Mouse (Mus musculus): Measurements from ENCODE around the gene Csnk2a1. TPM values are rescaled to one million over a fixed set of nuclear protein-coding genes. Genes with fewer than 3 reads are reported as not detected.

The Csnk2a1 gene
- polyA plus RNA-seq, 1 experiment, result 3.4 TPM

DNA sequence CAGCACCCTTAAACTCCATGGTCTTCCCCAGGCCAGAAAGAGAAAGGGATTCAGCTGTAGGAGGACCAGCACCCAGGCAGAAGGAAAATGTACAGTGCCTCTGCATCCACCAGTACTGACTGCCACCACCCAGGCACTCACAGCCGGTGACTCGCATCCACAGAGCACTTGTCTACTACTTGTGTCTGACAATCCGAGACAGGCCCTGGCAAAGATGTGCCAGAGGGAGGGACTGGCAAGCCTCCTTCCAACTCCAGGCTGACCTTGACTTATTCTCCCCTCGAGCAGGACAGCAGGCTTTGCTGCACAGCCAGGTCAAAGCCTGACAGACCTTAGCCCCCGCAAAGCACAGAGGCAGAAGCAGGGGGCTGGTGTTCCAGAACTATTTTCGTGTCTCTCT lies 90.4 kb downstream of the Csnk2a1 start:
- H3K36me3 ChIP-seq (replicated peaks; ENCODE audit: low read length), result peaks cover 99% of the 10 kb centered on the region
- no peak for TF ChIP-seq GATA1 (IDR thresholded peaks at IDR 0.05; ENCODE audit: borderline replicate concordance, low read length)
- TF ChIP-seq FLI1 (IDR thresholded peaks at IDR 0.05; ENCODE audit: low read length), result no peak

GRCm38 (mm10) chr2:152321558-152321957 lies 94.9 kb downstream of the Csnk2a1 start:
- no peaks in the 10 kb centered on the region for H3K9me3 ChIP-seq
- no peak for TF ChIP-seq GATA1 (IDR thresholded peaks at IDR 0.05; ENCODE audit: borderline replicate concordance, low read length)
- TF ChIP-seq FLI1 (IDR thresholded peaks at IDR 0.05; ENCODE audit: low read length), result no peak
- H3K36me3 ChIP-seq (replicated peaks; ENCODE audit: low read length), result peaks cover 99% of the 10 kb centered on the region
- H3K4me3 ChIP-seq (replicated peaks), result no peak overlapping the region
- H3K27me3 ChIP-seq (replicated peaks), result no peaks in the 10 kb centered on the region
- H3K4me1 ChIP-seq, result peaks cover 17% of the 10 kb centered on the region; the same call in 1 of the 2 replicates

More for the DNA sequence above, 90.4 kb downstream of the Csnk2a1 start:
- Histone ChIP-seq H3K27me3 (replicated peaks) (no peaks in the 10 kb centered on the region), H3K4me1 (no peaks in the 10 kb centered on the region; the same call in 1 of the 2 replicates), H3K4me3 (replicated peaks) (no peak overlapping the region), H3K9me3 (no peaks in the 10 kb centered on the region)

DNA sequence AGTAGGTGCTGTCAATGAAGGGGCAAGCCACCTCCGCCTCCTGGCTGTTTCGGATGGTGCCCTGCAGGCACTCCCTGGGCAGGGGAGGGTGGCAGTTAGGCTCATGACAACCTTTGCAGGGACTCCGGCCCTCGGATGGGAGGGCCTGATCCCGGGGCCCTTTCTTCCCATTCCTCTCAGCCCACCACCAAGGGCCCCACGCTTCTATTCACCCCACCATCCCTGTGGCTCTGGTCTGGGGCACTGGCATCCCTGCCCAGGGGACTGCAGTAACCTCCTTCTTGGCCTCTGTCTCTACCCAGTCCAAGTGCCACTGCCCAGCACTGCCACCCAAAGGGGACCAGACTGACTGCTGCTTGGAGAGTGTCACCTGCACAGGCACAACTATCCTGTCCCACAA lies 95.6 kb downstream of the Csnk2a1 start:
- no peak overlapping the region for H3K4me3 ChIP-seq (replicated peaks)
- peaks cover 99% of the 10 kb centered on the region for H3K36me3 ChIP-seq (replicated peaks; ENCODE audit: low read length)
- TF ChIP-seq GATA1 (IDR thresholded peaks at IDR 0.05; ENCODE audit: borderline replicate concordance, low read length), result no peak
- TF ChIP-seq FLI1 (IDR thresholded peaks at IDR 0.05; ENCODE audit: low read length), result no peak
- H3K4me1 ChIP-seq, result peaks cover 23% of the 10 kb centered on the region
- H3K9me3 ChIP-seq, result no peaks in the 10 kb centered on the region
- no peaks in the 10 kb centered on the region for H3K27me3 ChIP-seq (replicated peaks)

- H3K27me3 ChIP-seq (replicated peaks), result no peaks in the 10 kb centered on the region
- H3K4me1 ChIP-seq, result peaks cover 40% of the 10 kb centered on the region
- peaks cover 97% of the 10 kb centered on the region for H3K36me3 ChIP-seq (replicated peaks; ENCODE audit: low read length)
- no peaks in the 10 kb centered on the region for H3K9me3 ChIP-seq
- no peak overlapping the region for H3K4me3 ChIP-seq (replicated peaks)
- TF ChIP-seq GATA1 (IDR thresholded peaks at IDR 0.05; ENCODE audit: borderline replicate concordance, low read length) (no peak), FLI1 (IDR thresholded peaks at IDR 0.05; ENCODE audit: low read length) (no peak)
These were observed 97.3 kb downstream of the Csnk2a1 start for GRCm38 (mm10) chr2:152323971-152324370.

GRCm38 (mm10) chr2:152324842-152325241 lies 98.2 kb downstream of the Csnk2a1 start:
- Histone ChIP-seq H3K9me3 (no peaks in the 10 kb centered on the region), H3K36me3 (replicated peaks; ENCODE audit: low read length) (peaks cover 97% of the 10 kb centered on the region), H3K4me3 (replicated peaks) (no peak overlapping the region), H3K4me1 (peaks cover 49% of the 10 kb centered on the region), H3K27me3 (replicated peaks) (no peaks in the 10 kb centered on the region)
- TF ChIP-seq FLI1 (IDR thresholded peaks at IDR 0.05; ENCODE audit: low read length) (no peak), GATA1 (IDR thresholded peaks at IDR 0.05; ENCODE audit: borderline replicate concordance, low read length) (no peak)

- H3K9me3 ChIP-seq, result no peaks in the 10 kb centered on the region
- no peak overlapping the region for H3K4me3 ChIP-seq (replicated peaks)
- H3K36me3 ChIP-seq (replicated peaks; ENCODE audit: low read length), result peaks cover 96% of the 10 kb centered on the region
- H3K27me3 ChIP-seq (replicated peaks), result no peaks in the 10 kb centered on the region
- TF ChIP-seq GATA1 (IDR thresholded peaks at IDR 0.05; ENCODE audit: borderline replicate concordance, low read length), result no peak
- TF ChIP-seq FLI1 (IDR thresholded peaks at IDR 0.05; ENCODE audit: low read length), result no peak
- H3K4me1 ChIP-seq, result peaks cover 62% of the 10 kb centered on the region
These were observed 99.5 kb downstream of the Csnk2a1 start for GRCm38 (mm10) chr2:152326157-152326556.

DNA sequence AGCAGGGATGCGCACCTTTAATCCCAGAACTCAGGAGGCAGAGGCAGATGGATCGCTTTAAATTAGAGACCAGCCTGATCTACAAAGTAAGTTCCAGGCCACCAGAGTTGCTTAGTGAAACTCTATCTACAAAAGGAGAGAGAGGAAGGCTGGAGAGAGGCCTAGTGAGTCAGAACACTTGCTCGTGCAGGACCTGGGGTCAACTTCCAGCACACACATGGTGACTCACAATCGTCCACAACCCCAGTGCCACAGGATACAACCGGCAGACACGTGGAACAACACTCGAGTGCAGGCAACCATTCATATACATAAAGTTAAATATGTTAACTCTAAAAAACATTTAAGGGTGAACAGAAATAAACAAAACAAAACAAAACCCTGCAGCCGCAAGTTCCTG lies 100.0 kb downstream of the Csnk2a1 start:
- Histone ChIP-seq H3K9me3 (no peaks in the 10 kb centered on the region), H3K27me3 (replicated peaks) (no peaks in the 10 kb centered on the region), H3K4me1 (peaks cover 65% of the 10 kb centered on the region), H3K4me3 (replicated peaks) (no peak overlapping the region), H3K36me3 (replicated peaks; ENCODE audit: low read length) (peaks cover 91% of the 10 kb centered on the region)
- no peak for TF ChIP-seq GATA1 (IDR thresholded peaks at IDR 0.05; ENCODE audit: borderline replicate concordance, low read length)
- no peak for TF ChIP-seq FLI1 (IDR thresholded peaks at IDR 0.05; ENCODE audit: low read length)

DNA sequence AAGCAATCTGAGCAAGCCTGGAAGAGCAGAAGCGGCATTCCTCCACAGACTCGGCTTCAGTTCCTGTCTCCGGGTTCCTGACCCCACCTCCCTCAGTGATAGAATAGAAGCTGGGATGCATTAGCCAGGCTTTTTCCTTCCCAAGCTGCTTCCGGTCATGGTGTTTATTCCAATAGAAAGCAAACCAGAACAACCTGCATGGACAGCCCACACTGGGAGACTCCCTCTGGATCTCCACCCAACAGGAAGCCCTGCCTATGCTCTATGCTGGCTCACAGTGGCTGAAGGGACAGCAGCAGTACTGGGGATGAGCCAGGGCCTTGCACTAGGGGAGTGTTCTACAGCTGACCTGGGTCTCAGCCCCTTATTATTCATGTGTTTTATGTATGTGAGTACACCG lies 101.3 kb downstream of the Csnk2a1 start:
- Histone ChIP-seq H3K4me1 (peaks cover 69% of the 10 kb centered on the region), H3K4me3 (replicated peaks) (peak overlapping the region; percentile 59), H3K9me3 (no peaks in the 10 kb centered on the region), H3K36me3 (replicated peaks; ENCODE audit: low read length) (peaks cover 78% of the 10 kb centered on the region), H3K27me3 (replicated peaks) (no peaks in the 10 kb centered on the region)
- TF ChIP-seq GATA1 (IDR thresholded peaks at IDR 0.05; ENCODE audit: borderline replicate concordance, low read length) (no peak), FLI1 (IDR thresholded peaks at IDR 0.05; ENCODE audit: low read length) (no peak)

GRCm38 (mm10) chr2:152330858-152331423 lies 104.3 kb downstream of the Csnk2a1 start:
- H3K36me3 ChIP-seq (replicated peaks; ENCODE audit: low read length), result peaks cover 48% of the 10 kb centered on the region
- H3K27me3 ChIP-seq (replicated peaks), result no peaks in the 10 kb centered on the region
- TF ChIP-seq GATA1 (IDR thresholded peaks at IDR 0.05; ENCODE audit: borderline replicate concordance, low read length) (no peak), FLI1 (IDR thresholded peaks at IDR 0.05; ENCODE audit: low read length) (no peak)
- peak overlapping the region; percentile 98 for H3K4me3 ChIP-seq (replicated peaks)
- H3K4me1 ChIP-seq, result peaks cover 79% of the 10 kb centered on the region
- H3K9me3 ChIP-seq, result no peaks in the 10 kb centered on the region

Other genes starting within 250 kb of the Csnk2a1 start
- gene Fam110a, start 246.6 kb upstream of the Csnk2a1 start, polyA plus RNA-seq (2012; ENCODE audit: insufficient read depth, low replicate concordance), result 29.5 and 64.0 TPM in 2 replicates
- gene Slc52a3, start 230.3 kb upstream of the Csnk2a1 start, polyA plus RNA-seq (2012; ENCODE audit: insufficient read depth, low replicate concordance), result 0.27 and 1.5 TPM in 2 replicates
- gene Scrt2, start 145.3 kb upstream of the Csnk2a1 start, polyA plus RNA-seq (2012; ENCODE audit: insufficient read depth, low replicate concordance), result not detected in 2 replicates
- gene Srxn1, start 121.3 kb upstream of the Csnk2a1 start, polyA plus RNA-seq (2012; ENCODE audit: insufficient read depth, low replicate concordance), result 30.6 and 45.4 TPM in 2 replicates
- 1.2 TPM in 1 of 2 replicates, not detected in the other for gene Tcf15, start 83.3 kb upstream of the Csnk2a1 start, polyA plus RNA-seq (2012; ENCODE audit: insufficient read depth, low replicate concordance)
- gene Tbc1d20, start 67.0 kb downstream of the Csnk2a1 start, polyA plus RNA-seq (2012; ENCODE audit: insufficient read depth, low replicate concordance), result 6.9 and 22.2 TPM in 2 replicates
- 152 and 308 TPM in 2 replicates for gene Rbck1, start 105.8 kb downstream of the Csnk2a1 start, polyA plus RNA-seq (2012; ENCODE audit: insufficient read depth, low replicate concordance)
- 26.3 and 95.5 TPM in 2 replicates for gene Trib3, start 117.2 kb downstream of the Csnk2a1 start, polyA plus RNA-seq (2012; ENCODE audit: insufficient read depth, low replicate concordance)
- gene Nrsn2, start 149.8 kb downstream of the Csnk2a1 start, polyA plus RNA-seq (2012; ENCODE audit: insufficient read depth, low replicate concordance), result 1.2 TPM in 1 of 2 replicates, not detected in the other
- 7.8 and 11.7 TPM in 2 replicates for gene Sox12, start 171.2 kb downstream of the Csnk2a1 start, polyA plus RNA-seq (2012; ENCODE audit: insufficient read depth, low replicate concordance)
- 3.6 and 7.9 TPM in 2 replicates for gene Zcchc3, start 188.2 kb downstream of the Csnk2a1 start, polyA plus RNA-seq (2012; ENCODE audit: insufficient read depth, low replicate concordance)
- not detected in 2 replicates for gene 6820408C15Rik, start 188.7 kb downstream of the Csnk2a1 start, polyA plus RNA-seq (2012; ENCODE audit: insufficient read depth, low replicate concordance)
- not detected in 2 replicates for gene Defb23, start 237.8 kb downstream of the Csnk2a1 start, polyA plus RNA-seq (2012; ENCODE audit: insufficient read depth, low replicate concordance)

All from megakaryocyte, embryonic 14.5 days (primary cell).